Mouse (Mus musculus) urinary bladder, postnatal 4 days (tissue): ENCODE data around the gene Tab1.
A peak's percentile ranks its signal among the peaks of the same experiment; 100 is the strongest.

Source experiments
- DNase-seq, 2 experiments: peaks; one replicate each; pipeline ENCODE4 v3.0.0; 2021 to 2022; ENCODE audit warnings: low spot score in 2 of 2

Tab1 gene

GRCm38 (mm10) chr15:80132993-80133586 lies at the start of gene Tab1:
Gene Tab1, plus strand, starts transcription at chr15:80133127.
- DNase-seq: peak; percentile 89 to 90

DNA sequence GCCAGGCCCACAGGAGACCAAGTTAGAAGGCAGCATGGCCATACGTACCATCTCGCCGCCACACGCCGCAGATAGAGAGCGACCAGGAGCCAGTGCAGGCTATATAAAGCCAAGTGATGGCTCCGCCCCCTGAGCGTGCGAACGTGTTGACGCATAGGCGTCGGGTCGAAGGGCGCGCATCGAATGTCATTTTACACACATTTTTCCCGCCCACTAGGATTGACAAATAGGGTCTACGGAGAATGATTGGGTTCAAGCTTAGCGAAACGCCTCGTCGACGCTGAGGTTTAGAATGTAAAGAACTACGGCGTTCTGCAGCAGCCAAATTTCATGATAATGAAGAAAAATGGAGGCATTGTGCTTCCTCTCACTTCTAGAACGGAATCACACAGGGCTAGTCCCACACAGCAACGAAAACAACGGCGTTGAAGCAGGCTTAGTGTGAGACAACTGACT lies 49.6 kb upstream of the Tab1 start:
- peak; percentile 96 to 98 for DNase-seq

DNA sequence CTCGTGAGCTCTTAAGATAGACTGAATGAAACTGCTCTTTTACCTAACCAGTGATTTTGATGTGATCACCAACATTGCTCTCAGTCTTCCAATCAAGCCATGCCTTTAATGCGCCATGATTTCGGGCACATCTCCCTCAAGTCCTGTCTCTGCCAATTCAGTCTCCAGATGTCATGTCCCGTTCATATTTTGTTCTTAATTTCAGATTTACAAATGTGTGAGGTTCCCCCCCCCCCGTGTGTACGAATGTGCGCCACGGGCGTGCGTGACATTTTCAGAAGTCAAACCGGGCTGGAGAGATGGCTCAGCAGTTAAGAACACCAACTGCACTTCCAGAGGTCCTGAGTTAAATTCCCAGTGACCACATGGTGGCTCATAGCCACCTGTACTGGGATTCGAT lies 49.2 kb upstream of the Tab1 start:
- no peak for DNase-seq

DNA sequence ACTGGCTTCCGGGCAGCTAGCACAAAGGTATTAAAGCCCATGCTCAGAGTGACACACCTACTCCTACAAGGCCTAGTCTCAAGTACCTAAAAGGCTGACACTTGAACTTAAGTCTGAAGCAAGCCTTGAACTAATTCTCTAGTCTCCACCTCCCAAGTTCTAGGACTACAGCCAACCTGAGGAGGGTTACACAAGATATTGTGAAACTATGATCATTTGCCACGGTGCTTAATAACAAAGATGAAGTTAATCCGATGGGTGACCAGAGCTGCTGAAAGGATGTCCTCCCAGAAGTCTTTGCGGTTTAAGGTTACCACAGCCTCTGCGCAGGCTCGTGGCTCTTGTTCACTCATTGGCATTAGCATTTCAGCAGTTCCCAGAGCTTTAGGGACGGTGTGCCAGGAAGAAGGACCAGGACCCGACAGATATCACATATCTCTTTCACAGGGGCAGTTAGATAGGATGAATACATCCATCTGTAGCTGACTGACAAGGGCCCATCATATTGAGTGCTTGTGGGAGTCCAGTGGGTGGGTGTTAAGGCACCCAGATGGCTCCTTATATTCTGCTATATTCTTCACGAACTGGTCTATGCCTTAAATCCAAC lies 45.4 kb upstream of the Tab1 start:
- no peak for DNase-seq

DNA sequence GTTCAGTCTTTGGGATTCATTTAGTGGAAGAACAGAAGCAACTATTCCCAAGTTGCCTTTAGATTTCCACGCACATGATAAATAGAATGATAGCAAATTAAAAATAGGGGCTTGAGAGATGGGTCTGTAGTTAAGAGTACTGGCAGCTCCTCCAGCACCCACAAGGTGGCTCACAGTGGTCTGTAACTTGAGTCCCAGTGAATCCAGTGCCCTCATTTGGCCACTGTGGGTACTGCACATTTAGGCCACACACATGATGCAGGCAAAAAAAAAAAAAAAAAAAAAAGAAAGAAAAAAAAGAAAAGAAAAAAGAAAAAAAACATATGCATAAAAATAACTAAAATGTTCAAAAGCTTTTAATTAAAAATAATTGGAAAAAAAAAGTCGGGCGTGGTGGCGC lies 44.3 kb upstream of the Tab1 start:
- peak; percentile 81 to 93 for DNase-seq

- no peak for DNase-seq
Measured at GRCm38 (mm10) chr15:80090155-80090554, 42.8 kb upstream of the Tab1 start.

DNA sequence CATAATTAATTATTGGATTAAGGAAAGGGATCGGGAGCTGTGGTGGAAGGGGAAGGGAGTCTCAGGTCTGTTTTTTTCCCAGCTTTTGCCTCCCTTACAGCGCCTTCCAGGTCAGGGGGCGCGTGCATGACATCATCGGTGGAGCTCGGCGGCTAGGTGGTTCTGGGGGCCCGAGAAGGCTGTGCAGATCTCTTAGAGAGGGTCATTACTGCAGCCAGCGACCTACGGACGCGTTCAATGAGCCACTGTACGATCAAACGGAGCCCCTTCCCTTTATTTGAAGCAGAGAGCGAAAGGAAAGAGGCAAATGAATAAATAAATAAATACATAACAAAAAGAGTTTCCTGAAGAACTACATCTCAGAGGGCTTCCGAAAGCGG lies 42.2 kb upstream of the Tab1 start:
- DNase-seq: no peak

DNA sequence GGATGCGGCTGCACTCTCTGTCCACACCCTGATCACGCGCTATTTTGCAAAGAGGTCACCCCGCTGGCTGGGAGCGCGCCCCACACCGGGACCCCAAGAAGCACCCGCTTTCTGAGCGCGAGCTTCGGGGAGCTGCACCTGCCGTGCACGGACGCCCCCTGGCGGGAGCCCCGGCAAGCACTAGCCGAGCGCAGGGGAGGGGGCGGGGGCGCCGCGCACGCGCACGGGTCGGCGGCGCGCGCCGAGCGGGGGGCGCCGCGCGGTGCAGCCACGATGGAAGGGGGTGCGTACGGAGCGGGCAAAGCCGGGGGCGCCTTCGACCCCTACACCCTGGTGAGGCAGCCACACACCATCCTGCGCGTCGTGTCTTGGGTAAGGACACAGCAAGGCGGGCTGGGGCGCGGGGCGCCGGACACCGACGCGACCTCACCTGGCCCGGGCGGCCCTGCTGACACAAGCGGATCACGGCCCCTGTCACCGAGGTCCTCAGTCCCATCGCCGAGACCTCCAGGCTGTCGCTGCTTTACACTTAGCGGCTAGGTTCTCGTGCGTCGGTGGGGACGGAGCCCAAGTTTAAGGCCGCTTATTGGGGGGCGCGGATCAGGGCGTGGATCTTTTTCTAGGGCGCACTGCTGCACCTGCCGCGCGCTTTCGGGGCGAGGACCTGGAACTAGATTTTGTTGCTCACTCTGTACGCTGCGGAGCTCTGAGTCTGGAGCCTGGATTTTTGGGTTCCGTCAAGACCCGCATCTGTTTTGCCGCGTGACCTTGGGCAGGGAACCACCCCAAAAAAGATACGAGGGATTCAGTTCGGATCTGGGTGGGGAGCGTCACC lies 41.6 kb upstream of the Tab1 start, which contains the start of the genes Syngr1 and Rpl3:
Gene Syngr1 (plus strand): TSS at position 214 of the 835 bp plus-strand sequence.
Gene Rpl3 (minus strand): TSS at position 748 of the 835 bp plus-strand sequence.
- DNase-seq: peak; percentile 70 to 75

DNA sequence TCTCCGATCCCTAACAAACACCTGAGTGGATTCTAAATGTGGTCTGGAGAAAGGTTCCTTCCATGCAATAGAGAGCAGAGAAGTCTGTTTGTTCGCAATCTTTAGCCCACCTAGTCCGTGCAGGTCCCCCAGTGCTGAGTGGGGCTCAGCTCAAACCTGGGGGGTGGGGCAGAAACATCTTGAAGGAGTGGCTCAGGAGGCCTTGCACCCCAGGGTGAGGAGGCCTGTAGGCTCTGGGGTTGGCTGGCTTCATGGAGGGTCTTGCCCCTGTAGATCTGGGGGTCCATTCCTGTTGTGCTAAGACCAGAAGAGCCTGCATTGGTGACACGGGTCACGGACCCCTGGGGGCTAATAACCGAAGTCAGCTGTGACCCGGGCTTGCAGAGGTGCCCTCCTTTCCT lies 40.9 kb upstream of the Tab1 start:
- DNase-seq: no peak

- DNase-seq: no peak
Measured at GRCm38 (mm10) chr15:80092599-80092998, 40.3 kb upstream of the Tab1 start.

DNA sequence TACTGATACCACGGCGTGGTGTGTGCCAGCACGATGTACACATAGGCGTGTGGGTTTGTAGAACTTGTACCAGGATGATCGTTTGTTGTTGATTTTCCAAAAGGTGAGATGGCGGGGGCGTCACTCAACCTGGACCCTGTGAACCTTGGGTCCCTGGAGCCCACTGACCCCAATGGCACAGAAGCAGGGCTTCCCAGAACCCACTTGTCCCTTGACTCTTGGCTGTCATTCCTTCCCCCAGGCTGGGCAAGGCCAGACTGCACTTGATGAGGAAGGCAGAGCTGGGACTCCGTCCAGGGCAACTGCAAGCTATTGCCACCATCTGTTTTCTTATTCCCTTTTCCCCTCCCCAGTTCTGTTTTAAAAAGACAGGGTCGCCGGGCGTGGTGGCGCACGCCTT lies 38.7 kb upstream of the Tab1 start:
- no peak for DNase-seq

- DNase-seq: no peak
Measured at GRCm38 (mm10) chr15:80095596-80095995, 37.3 kb upstream of the Tab1 start.

- no peak for DNase-seq
Measured at GRCm38 (mm10) chr15:80096406-80096805, 36.5 kb upstream of the Tab1 start.

- no peak for DNase-seq
Measured at GRCm38 (mm10) chr15:80096946-80097881, 35.7 kb upstream of the Tab1 start.

GRCm38 (mm10) chr15:80097999-80098461 lies 34.9 kb upstream of the Tab1 start:
- no peak for DNase-seq

DNA sequence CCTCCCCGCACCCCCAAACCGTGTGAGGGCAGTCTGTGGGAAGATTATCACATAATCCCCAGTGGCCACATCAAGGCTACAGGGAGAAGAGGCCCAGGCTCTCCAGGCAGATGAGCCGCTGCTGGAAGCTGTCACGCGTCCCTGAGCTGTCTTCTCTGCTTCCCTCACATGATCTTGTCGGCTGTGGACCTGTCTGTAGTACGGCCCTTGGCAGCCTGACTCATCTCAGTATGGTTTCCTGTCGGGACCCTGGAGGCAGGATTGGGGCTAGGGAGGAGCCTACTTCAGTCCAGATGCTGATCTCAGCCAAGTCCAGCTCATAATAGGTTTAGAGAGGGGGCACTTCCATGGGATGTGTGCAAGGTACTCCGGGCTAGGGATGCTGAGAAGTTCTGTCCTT lies 34.1 kb upstream of the Tab1 start:
- no peak for DNase-seq

DNA sequence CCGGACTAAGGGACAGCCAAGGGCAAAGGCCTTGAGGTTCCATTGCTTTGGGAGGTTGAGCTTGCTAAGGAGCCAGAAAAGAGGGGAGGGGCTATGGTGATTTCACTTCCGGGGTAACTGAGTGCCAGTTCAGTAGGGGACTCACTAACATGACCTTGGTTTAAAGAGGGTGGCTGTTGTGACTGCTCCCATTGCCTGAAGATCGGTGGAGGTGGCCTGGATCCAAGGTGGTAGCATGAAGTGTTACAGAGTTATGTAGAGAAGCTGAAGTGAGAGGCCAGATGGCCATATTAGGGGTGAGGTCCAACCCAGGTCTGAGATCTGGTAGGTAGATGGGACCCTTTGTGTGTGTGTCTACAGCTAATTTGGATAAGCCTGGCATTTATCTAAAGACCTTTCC lies 33.5 kb upstream of the Tab1 start:
- no peak for DNase-seq

GRCm38 (mm10) chr15:80100196-80100595 lies 32.7 kb upstream of the Tab1 start:
- DNase-seq: no peak

DNA sequence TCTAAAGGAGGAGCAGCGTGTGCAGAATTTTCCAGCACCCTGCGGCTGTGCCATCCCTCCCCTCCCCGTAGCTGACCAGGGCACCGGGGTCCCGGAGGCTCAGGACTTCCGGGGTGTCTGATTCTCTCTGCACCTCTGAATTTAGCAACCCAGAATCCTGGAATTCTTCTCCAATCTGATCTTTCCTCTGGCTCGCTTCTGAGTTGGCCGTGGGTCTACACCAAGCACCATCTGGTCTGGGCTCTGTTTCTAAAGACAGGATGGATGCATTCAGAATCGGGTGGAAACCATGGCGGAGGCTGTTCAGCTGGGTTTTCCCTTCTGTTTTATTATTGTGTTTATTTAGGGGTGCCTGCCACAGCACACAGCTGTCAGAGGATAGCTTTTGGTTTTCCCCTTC lies 32.1 kb upstream of the Tab1 start:
- no peak for DNase-seq

- no peak for DNase-seq
Measured at GRCm38 (mm10) chr15:80101503-80101902, 31.4 kb upstream of the Tab1 start.

- DNase-seq: no peak
Measured at GRCm38 (mm10) chr15:80102495-80102894, 30.4 kb upstream of the Tab1 start.
